Mouse (Mus musculus) midbrain, embryonic 11.5 days (tissue): ENCODE data around the gene Ubqln4. TPM values are rescaled to one million over a fixed set of nuclear protein-coding genes. Genes with fewer than 3 reads are reported as not detected.

Source experiments
- ATAC-seq: fragments of 200-750 bp; cut with Nextera tagmentation; 2 replicates; pipeline ENCODE4 v1.8.0; 2017; ENCODE audit warnings: moderate TSS enrichment, moderate library complexity; ENCODE audit not compliant: low FRiP score
- DNase-seq: peaks from one replicate; pipeline ENCODE4 v3.0.0; 2015; ENCODE audit warnings: low spot score; ENCODE audit errors: missing footprints
- H3K27ac ChIP-seq: fragments of 300-500 bp; sonication (generic); 2 replicates; pipeline ENCODE4 v1.5.1; 2014; ENCODE audit warnings: low read depth, low read length
- H3K27me3 ChIP-seq: fragments of 300-500 bp; sonication (generic); 2 replicates; pipeline ENCODE4 v1.6.1; 2014; ENCODE audit warnings: mild to moderate bottlenecking, low read length, moderate library complexity, mixed read lengths; ENCODE audit not compliant: control insufficient read depth, insufficient read depth
- H3K36me3 ChIP-seq: fragments of 300-500 bp; sonication (generic); 2 replicates; pipeline ENCODE4 v1.6.1; 2014; ENCODE audit warnings: mild to moderate bottlenecking, low read length, moderate library complexity, mixed read lengths; ENCODE audit not compliant: control insufficient read depth, insufficient read depth
- H3K4me1 ChIP-seq: fragments of 300-500 bp; sonication (generic); 2 replicates; pipeline ENCODE4 v1.6.1; 2014; ENCODE audit warnings: low read length; ENCODE audit not compliant: control insufficient read depth, insufficient read depth
- H3K4me2 ChIP-seq: fragments of 300-500 bp; sonication (generic); 2 replicates; pipeline ENCODE4 v1.6.1; 2014; ENCODE audit warnings: mild to moderate bottlenecking, moderate library complexity
- H3K4me3 ChIP-seq: fragments of 300-500 bp; sonication (generic); 2 replicates; pipeline ENCODE4 v1.5.1; 2014; ENCODE audit warnings: low read depth, low read length
- H3K9ac ChIP-seq: fragments of 300-500 bp; sonication (generic); 2 replicates; pipeline ENCODE4 v1.6.1; 2014; ENCODE audit warnings: low read length
- H3K9me3 ChIP-seq: fragments of 300-500 bp; sonication (generic); 2 replicates; pipeline ENCODE4 v1.6.1; 2016; ENCODE audit warnings: low read length; ENCODE audit not compliant: control insufficient read depth
- WGBS: fragments of 180-500 bp; shearing (Covaris S2); extraction: QIAGEN DNeasy Blood & Tissue Kit; methylation state at CpG from one replicate; pipeline ENCODE4 v1.1.7; 2014; 5-methylcytosine and 5-hydroxymethylcytosine counted together
- polyA plus RNA-seq: library from polyadenylated mRNA; unstranded; fragments of >200 nt; fragmentation: Nextera tagmentation; extraction: Ambion mirVana; gene quantifications from 2 replicates; pipeline ENCODE4 v1.2.1, GENCODE M21; 2014

Ubqln4 gene
- polyA plus RNA-seq, 1 experiment from 2014 or later: 72.4 TPM

DNA sequence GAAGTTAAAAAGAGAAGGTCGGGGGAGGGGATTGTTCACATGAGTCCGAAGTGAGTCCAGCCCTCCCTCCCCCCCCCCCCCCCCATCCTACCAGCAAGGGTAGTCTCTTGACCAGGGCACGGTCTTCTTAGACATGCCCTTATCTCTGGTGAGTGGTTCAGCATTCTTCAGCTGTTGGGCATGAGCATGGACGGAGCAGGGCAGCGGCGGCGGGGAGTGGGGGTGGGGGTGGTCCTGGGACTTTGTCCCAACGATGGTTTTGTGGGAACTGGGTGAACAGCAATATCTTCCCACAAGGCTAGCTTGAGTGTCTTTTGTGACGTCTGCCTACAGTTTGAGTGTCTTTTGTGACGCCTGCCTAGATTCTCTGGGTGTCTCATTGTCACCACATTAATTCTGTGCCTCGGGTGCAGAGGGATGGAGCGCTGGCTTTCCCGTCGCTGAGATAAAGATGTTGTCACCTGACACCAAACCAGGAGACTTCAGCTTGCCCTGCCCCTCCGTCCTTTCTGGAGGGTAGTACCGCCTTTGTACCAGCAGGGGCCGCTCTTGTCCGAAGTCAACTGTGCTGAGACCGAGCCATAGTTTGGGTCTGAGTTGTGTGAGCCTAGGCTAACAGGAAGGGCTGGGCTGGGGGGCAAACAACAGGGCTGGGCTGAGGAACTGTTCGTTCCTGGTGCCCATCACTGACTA is 53.7 kb downstream of the Ubqln4 start:
- H3K9ac ChIP-seq: peak overlapping the region; percentile 37; the same call in 1 of the 2 replicates
- H3K4me3 ChIP-seq: peak overlapping the region; percentile 17
- DNase-seq: peak; percentile 99
- H3K27me3 ChIP-seq: no peaks in the 10 kb centered on the region
- no peak overlapping the region for H3K27ac ChIP-seq
- peak; percentile 95 for ATAC-seq
- peak overlapping the region; percentile 51 for H3K4me2 ChIP-seq
- H3K4me1 ChIP-seq: peaks cover 4% of the 10 kb centered on the region; the same call in 1 of the 2 replicates
- H3K36me3 ChIP-seq: no peaks in the 10 kb centered on the region
- WGBS: under 1% methylated on average over 20 of the region's 20 CpGs
- H3K9me3 ChIP-seq: no peaks in the 10 kb centered on the region

DNA sequence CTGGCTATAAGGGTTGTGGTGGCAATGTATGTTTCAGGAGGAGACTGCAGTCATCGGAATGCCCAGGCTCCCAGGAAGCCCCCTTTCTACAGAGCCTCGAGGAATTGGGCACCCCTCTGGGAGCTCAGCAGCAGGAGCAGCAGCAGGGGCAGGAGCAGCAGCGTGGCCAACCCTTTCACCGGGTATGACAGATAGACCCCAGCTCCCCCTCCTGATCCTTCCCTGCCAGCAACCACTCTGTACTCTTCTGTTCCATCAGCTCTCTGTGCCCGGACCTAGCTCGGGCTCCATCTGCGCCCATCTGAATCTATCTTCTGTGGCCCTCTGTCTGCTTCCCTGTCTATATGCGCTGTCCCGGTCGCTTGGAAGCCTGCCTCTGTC is 54.2 kb downstream of the Ubqln4 start:
- no peak; the same call in 1 of the 2 replicates for ATAC-seq

DNA sequence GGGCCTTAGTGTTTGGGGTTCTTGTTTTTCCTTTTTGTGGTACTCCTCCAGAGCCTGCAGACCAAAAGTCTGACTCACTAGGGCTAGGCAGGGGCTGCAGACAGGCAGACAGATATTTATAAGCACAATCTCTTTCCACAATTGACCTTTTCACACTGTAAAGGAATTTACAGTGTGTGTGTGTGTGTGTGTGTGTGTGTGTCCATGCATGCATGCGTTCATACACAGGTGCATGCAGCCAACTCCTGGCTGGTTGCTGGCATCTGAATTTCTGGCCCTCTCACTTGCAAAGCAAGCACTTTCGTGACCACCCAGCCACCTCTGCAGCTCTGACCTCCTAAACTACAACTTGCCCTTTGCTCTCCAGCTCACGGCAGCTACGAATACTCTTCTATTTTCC is 55.5 kb downstream of the Ubqln4 start:
- no peak for ATAC-seq
- H3K27me3 ChIP-seq: no peaks in the 10 kb centered on the region
- H3K36me3 ChIP-seq: no peaks in the 10 kb centered on the region
- H3K4me1 ChIP-seq: peaks cover 4% of the 10 kb centered on the region; the same call in 1 of the 2 replicates
- H3K4me3 ChIP-seq: no peak overlapping the region
- H3K9me3 ChIP-seq: no peaks in the 10 kb centered on the region
- WGBS: 86% methylated on average over 4 of the region's 4 CpGs
- no peak overlapping the region for H3K4me2 ChIP-seq
- no peak for DNase-seq
- no peak overlapping the region for H3K9ac ChIP-seq
- no peak overlapping the region for H3K27ac ChIP-seq

More for the DNA sequence above, 54.2 kb downstream of the Ubqln4 start:
- Histone ChIP-seq H3K27ac (no peak overlapping the region), H3K9me3 (no peaks in the 10 kb centered on the region), H3K4me1 (peaks cover 4% of the 10 kb centered on the region; the same call in 1 of the 2 replicates), H3K9ac (peak overlapping the region; percentile 37; the same call in 1 of the 2 replicates), H3K36me3 (no peaks in the 10 kb centered on the region), H3K27me3 (no peaks in the 10 kb centered on the region), H3K4me3 (peak overlapping the region; percentile 17; the same call in 1 of the 2 replicates), H3K4me2 (peak overlapping the region; percentile 51)
- no peak for DNase-seq
- 17% methylated on average over 10 of the region's 10 CpGs for WGBS

- no peak overlapping the region for H3K9ac ChIP-seq
These were observed 60.9 kb downstream of the Ubqln4 start for GRCm38 (mm10) chr3:88614418-88614817.

GRCm38 (mm10) chr3:88615117-88615516 is 61.6 kb downstream of the Ubqln4 start:
- DNase-seq: no peak
- ATAC-seq: no peak
- Histone ChIP-seq H3K4me1 (peaks cover 5% of the 10 kb centered on the region), H3K9ac (no peak overlapping the region), H3K4me3 (no peak overlapping the region), H3K27me3 (no peaks in the 10 kb centered on the region), H3K4me2 (no peak overlapping the region), H3K9me3 (no peaks in the 10 kb centered on the region), H3K36me3 (no peaks in the 10 kb centered on the region), H3K27ac (no peak overlapping the region)
- WGBS: 64% methylated on average over 5 of the region's 5 CpGs

More at GRCm38 (mm10) chr3:88614418-88614817, 60.9 kb downstream of the Ubqln4 start:
- peaks cover 5% of the 10 kb centered on the region for H3K4me1 ChIP-seq
- DNase-seq: no peak
- H3K27me3 ChIP-seq: no peaks in the 10 kb centered on the region
- H3K9me3 ChIP-seq: no peaks in the 10 kb centered on the region
- H3K4me3 ChIP-seq: no peak overlapping the region
- ATAC-seq: no peak
- no peaks in the 10 kb centered on the region for H3K36me3 ChIP-seq
- no peak overlapping the region for H3K4me2 ChIP-seq
- H3K27ac ChIP-seq: no peak overlapping the region
- WGBS: 79% methylated on average over 8 of the region's 8 CpGs

- Histone ChIP-seq H3K4me3 (no peak overlapping the region), H3K27me3 (no peaks in the 10 kb centered on the region), H3K4me2 (no peak overlapping the region), H3K9me3 (no peaks in the 10 kb centered on the region), H3K27ac (no peak overlapping the region), H3K4me1 (peaks cover 9% of the 10 kb centered on the region), H3K9ac (no peak overlapping the region), H3K36me3 (no peaks in the 10 kb centered on the region)
- WGBS: 48% methylated on average over 9 of the region's 9 CpGs
- DNase-seq (no peak), ATAC-seq (no peak)
These were observed 62.4 kb downstream of the Ubqln4 start for GRCm38 (mm10) chr3:88615902-88616391.

DNA sequence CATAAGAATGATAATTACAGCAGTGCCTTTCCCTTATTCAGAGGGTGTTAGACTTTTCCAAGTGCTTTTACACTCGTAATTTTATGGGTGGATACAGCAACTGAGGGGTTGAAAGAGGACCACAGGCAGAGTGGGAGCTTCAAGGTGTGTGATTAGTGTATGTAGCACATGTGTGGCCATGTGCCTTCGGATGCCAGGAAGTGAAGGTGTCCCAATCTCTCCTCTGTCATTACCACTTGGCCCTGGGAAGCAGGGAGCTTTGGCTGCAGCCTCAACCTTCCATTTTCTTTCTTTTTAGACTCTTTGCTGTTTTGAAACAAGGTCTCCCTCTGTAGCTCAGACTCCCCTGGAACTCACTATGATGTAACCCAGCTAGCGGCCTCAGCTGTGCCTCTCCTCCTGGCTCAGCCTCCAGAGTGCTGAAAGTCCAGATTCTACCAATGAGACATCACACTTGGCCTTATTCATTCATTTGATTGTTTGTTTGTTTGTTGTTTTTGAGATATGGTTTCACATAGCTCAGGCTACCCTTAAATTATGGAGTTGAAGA is 63.5 kb downstream of the Ubqln4 start:
- DNase-seq: no peak
- H3K9ac ChIP-seq: no peak overlapping the region
- WGBS: 87% methylated on average over 3 of the region's 3 CpGs
- no peak for ATAC-seq
- no peak overlapping the region for H3K4me3 ChIP-seq
- peaks cover 9% of the 10 kb centered on the region for H3K4me1 ChIP-seq
- H3K4me2 ChIP-seq: no peak overlapping the region
- H3K9me3 ChIP-seq: no peaks in the 10 kb centered on the region
- H3K27me3 ChIP-seq: no peaks in the 10 kb centered on the region
- H3K27ac ChIP-seq: no peak overlapping the region
- H3K36me3 ChIP-seq: no peaks in the 10 kb centered on the region

GRCm38 (mm10) chr3:88618074-88618871 is 64.7 kb downstream of the Ubqln4 start:
- Histone ChIP-seq H3K4me1 (peaks cover 13% of the 10 kb centered on the region), H3K36me3 (no peaks in the 10 kb centered on the region), H3K27me3 (no peaks in the 10 kb centered on the region), H3K9me3 (no peaks in the 10 kb centered on the region), H3K4me3 (no peak overlapping the region), H3K4me2 (no peak overlapping the region), H3K9ac (no peak overlapping the region), H3K27ac (no peak overlapping the region)
- DNase-seq (no peak), ATAC-seq (no peak)
- WGBS: 73% methylated on average over 8 of the region's 8 CpGs
